Mouse (Mus musculus): Measurements from ENCODE around the gene Notch4. TPM values are rescaled to one million over a fixed set of nuclear protein-coding genes. Genes with fewer than 3 reads are reported as not detected.

Gene Notch4
- polyA plus RNA-seq, 2 experiments = 0.67 to 0.99 TPM

DNA sequence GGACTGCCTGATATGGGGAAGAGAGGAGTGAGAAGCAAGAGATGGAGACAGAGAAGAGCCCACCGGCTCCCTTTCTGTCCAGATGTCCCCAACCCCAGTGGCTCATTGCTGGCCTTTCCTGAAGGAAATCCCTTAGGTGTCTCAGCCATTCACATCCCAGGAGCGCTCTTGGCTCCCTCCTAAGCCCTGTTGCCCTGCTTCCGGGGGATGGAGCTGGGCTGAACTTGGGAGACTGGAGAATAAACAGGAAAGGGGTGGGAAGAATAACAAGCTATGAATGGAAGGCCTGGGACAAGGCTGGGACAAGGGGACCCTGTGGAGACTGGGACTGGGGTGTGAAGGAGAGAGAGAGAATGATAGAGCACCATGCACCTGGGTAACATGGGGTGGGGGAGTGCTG lies 728 bp downstream of the Notch4 start:
- DNase-seq (ENCODE audit: low read depth in 3 of 3, low spot score in 3 of 3) (no peak), ATAC-seq (ENCODE audit: insufficient read depth) (no peak)
- no peak overlapping the region for H3K4me2 ChIP-seq (ENCODE audit: low read depth)

GRCm38 (mm10) chr17:34567311-34567710 lies 3.2 kb downstream of the Notch4 start:
- H3K36me3 ChIP-seq (replicated peaks; ENCODE audit: control insufficient read depth, insufficient read depth, low read depth) = no peaks in the 10 kb centered on the region
- H3K4me1 ChIP-seq (replicated peaks; ENCODE audit: control insufficient read depth in 2 of 2, insufficient read depth in 2 of 2, low read length in 1 of 2) = no peaks in the 10 kb centered on the region
- H3K9me3 ChIP-seq (ENCODE audit: control insufficient read depth, low read length) = no peaks in the 10 kb centered on the region
- H3K4me2 ChIP-seq (ENCODE audit: low read depth) = no peak overlapping the region
- no peak overlapping the region for H3K4me3 ChIP-seq (ENCODE audit: insufficient read depth in 1 of 2, low read depth in 2 of 2, low read length in 2 of 2)
- H3K9ac ChIP-seq (replicated peaks) = no peak overlapping the region
- no peak for DNase-seq (ENCODE audit: low read depth in 3 of 3, low spot score in 3 of 3)
- 64% methylated on average over 9 of the region's 9 CpGs for WGBS (ENCODE audit: insufficient replicate concordance)
- no peaks in the 10 kb centered on the region; the same call in 1 of the 2 replicates for H3K27me3 ChIP-seq (ENCODE audit: control insufficient read depth, insufficient read depth, low read length)
- TF ChIP-seq CTCF (IDR thresholded peaks at IDR 0.05; ENCODE audit: low read depth) (no peak), EP300 (IDR thresholded peaks at IDR 0.05; ENCODE audit: low read depth) (no peak)
- H3K27ac ChIP-seq = no peak overlapping the region
- no peak for ATAC-seq (ENCODE audit: insufficient read depth)

More for the DNA sequence above, 728 bp downstream of the Notch4 start:
- Histone ChIP-seq H3K27ac (no peak overlapping the region), H3K9ac (replicated peaks) (no peak overlapping the region), H3K9me3 (ENCODE audit: control insufficient read depth, low read length) (no peaks in the 10 kb centered on the region), H3K4me1 (replicated peaks; ENCODE audit: control insufficient read depth in 2 of 2, insufficient read depth in 2 of 2, low read length in 1 of 2) (peaks cover 3% of the 10 kb centered on the region in 2 experiments; a peak in 3 of 4 replicates), H3K36me3 (replicated peaks; ENCODE audit: control insufficient read depth, insufficient read depth, low read depth) (no peaks in the 10 kb centered on the region), H3K4me3 (ENCODE audit: insufficient read depth in 1 of 2, low read depth in 2 of 2, low read length in 2 of 2) (no peak overlapping the region), H3K27me3 (ENCODE audit: control insufficient read depth, insufficient read depth, low read length) (no peaks in the 10 kb centered on the region; the same call in 1 of the 2 replicates)
- TF ChIP-seq EP300 (IDR thresholded peaks at IDR 0.05; ENCODE audit: low read depth) = no peak
- no peak for TF ChIP-seq CTCF (IDR thresholded peaks at IDR 0.05; ENCODE audit: low read depth)
- 40% methylated on average over 3 of the region's 3 CpGs for WGBS (ENCODE audit: insufficient replicate concordance)

DNA sequence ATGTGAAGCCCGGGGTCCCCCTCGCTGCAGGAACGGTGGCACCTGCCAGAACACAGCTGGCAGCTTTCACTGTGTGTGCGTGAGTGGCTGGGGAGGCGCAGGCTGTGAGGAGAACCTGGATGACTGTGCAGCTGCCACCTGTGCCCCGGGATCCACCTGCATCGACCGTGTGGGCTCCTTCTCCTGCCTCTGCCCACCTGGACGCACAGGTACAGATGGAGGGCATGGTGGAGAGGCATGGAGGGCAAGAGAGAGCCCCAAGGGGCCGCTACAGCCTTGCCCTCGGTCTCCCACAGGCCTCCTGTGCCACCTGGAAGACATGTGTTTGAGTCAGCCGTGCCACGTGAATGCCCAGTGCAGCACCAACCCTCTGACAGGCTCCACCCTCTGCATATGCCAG lies 4.4 kb downstream of the Notch4 start:
- no peak overlapping the region for H3K4me2 ChIP-seq (ENCODE audit: low read depth)
- H3K4me1 ChIP-seq (replicated peaks; ENCODE audit: control insufficient read depth in 2 of 2, insufficient read depth in 2 of 2, low read length in 1 of 2) = no peaks in the 10 kb centered on the region
- H3K36me3 ChIP-seq (replicated peaks; ENCODE audit: control insufficient read depth, insufficient read depth, low read depth) = no peaks in the 10 kb centered on the region
- 66% methylated on average over 13 of the region's 13 CpGs for WGBS (ENCODE audit: insufficient replicate concordance)
- ATAC-seq (ENCODE audit: insufficient read depth) (no peak), DNase-seq (ENCODE audit: low read depth in 3 of 3, low spot score in 3 of 3) (no peak)
- no peak overlapping the region for H3K9ac ChIP-seq (replicated peaks)
- H3K4me3 ChIP-seq (ENCODE audit: insufficient read depth in 1 of 2, low read depth in 2 of 2, low read length in 2 of 2) = no peak overlapping the region
- H3K27ac ChIP-seq = no peak overlapping the region
- H3K27me3 ChIP-seq (ENCODE audit: control insufficient read depth, insufficient read depth, low read length) = no peaks in the 10 kb centered on the region; the same call in 1 of the 2 replicates
- H3K9me3 ChIP-seq (ENCODE audit: control insufficient read depth, low read length) = no peaks in the 10 kb centered on the region
- TF ChIP-seq CTCF (IDR thresholded peaks at IDR 0.05; ENCODE audit: low read depth) = no peak
- TF ChIP-seq EP300 (IDR thresholded peaks at IDR 0.05; ENCODE audit: low read depth) = no peak

GRCm38 (mm10) chr17:34569919-34570318 lies 5.9 kb downstream of the Notch4 start:
- no peaks in the 10 kb centered on the region for H3K4me1 ChIP-seq (replicated peaks; ENCODE audit: control insufficient read depth in 2 of 2, insufficient read depth in 2 of 2, low read length in 1 of 2)
- no peak overlapping the region for H3K27ac ChIP-seq
- no peak for ATAC-seq (ENCODE audit: insufficient read depth)
- 66% methylated on average over 4 of the region's 4 CpGs for WGBS (ENCODE audit: insufficient replicate concordance)
- H3K4me2 ChIP-seq (ENCODE audit: low read depth) = no peak overlapping the region
- no peaks in the 10 kb centered on the region for H3K9me3 ChIP-seq (ENCODE audit: control insufficient read depth, low read length)
- H3K36me3 ChIP-seq (replicated peaks; ENCODE audit: control insufficient read depth, insufficient read depth, low read depth) = no peaks in the 10 kb centered on the region
- H3K4me3 ChIP-seq (ENCODE audit: insufficient read depth in 1 of 2, low read depth in 2 of 2, low read length in 2 of 2) = no peak overlapping the region
- H3K27me3 ChIP-seq (ENCODE audit: control insufficient read depth, insufficient read depth, low read length) = no peaks in the 10 kb centered on the region; the same call in 1 of the 2 replicates
- no peak overlapping the region for H3K9ac ChIP-seq (replicated peaks)
- no peak for DNase-seq (ENCODE audit: low read depth in 3 of 3, low spot score in 3 of 3)
- TF ChIP-seq CTCF (IDR thresholded peaks at IDR 0.05; ENCODE audit: low read depth) (no peak), EP300 (IDR thresholded peaks at IDR 0.05; ENCODE audit: low read depth) (no peak)

GRCm38 (mm10) chr17:34571875-34572274 lies 7.8 kb downstream of the Notch4 start:
- 17% methylated on average over 5 of the region's 5 CpGs for WGBS (ENCODE audit: insufficient replicate concordance)
- Histone ChIP-seq H3K27ac (no peak overlapping the region), H3K4me3 (ENCODE audit: insufficient read depth in 1 of 2, low read depth in 2 of 2, low read length in 2 of 2) (no peak overlapping the region), H3K27me3 (ENCODE audit: control insufficient read depth, insufficient read depth, low read length) (no peaks in the 10 kb centered on the region; the same call in 1 of the 2 replicates), H3K4me2 (ENCODE audit: low read depth) (no peak overlapping the region), H3K36me3 (replicated peaks; ENCODE audit: control insufficient read depth, insufficient read depth, low read depth) (no peaks in the 10 kb centered on the region), H3K4me1 (replicated peaks; ENCODE audit: control insufficient read depth in 2 of 2, insufficient read depth in 2 of 2, low read length in 1 of 2) (no peaks in the 10 kb centered on the region), H3K9me3 (ENCODE audit: control insufficient read depth, low read length) (no peaks in the 10 kb centered on the region), H3K9ac (replicated peaks) (no peak overlapping the region)
- ATAC-seq (ENCODE audit: insufficient read depth) (no peak), DNase-seq (ENCODE audit: low read depth in 3 of 3, low spot score in 3 of 3) (no peak)
- TF ChIP-seq EP300 (IDR thresholded peaks at IDR 0.05; ENCODE audit: low read depth) (no peak), CTCF (IDR thresholded peaks at IDR 0.05; ENCODE audit: low read depth) (peak; percentile 89)
